Mouse (Mus musculus) MEL (cell line): ENCODE measurements around the gene U2af1l4.

ENCODE experiments used
- CHD1 ChIP-seq: IDR thresholded peaks from 2 replicates; pipeline ENCODE4 v1.6.1; 2012; ENCODE audit warnings: low read depth, mild to moderate bottlenecking, inconsistent platforms, low read length, improper control_type of control experiment
- CHD2 ChIP-seq: IDR thresholded peaks from 2 replicates; pipeline ENCODE4 v1.6.1; 2011; ENCODE audit warnings: low read length, improper control_type of control experiment
- CTCF ChIP-seq, 3 experiments: IDR thresholded peaks in 2 of 3; conservative IDR thresholded peaks in 1 of 3; 2 replicates each; pipeline ENCODE4 v1.5.1; 2011 to 2012; ENCODE audit warnings: low read length in 3 of 3, low read depth in 2 of 3, mild to moderate bottlenecking in 2 of 3, improper control_type of control experiment in 1 of 3, inconsistent platforms in 1 of 3, mixed read lengths in 1 of 3, moderate library complexity in 1 of 3; ENCODE audit not compliant: control insufficient read depth in 1 of 3, insufficient read depth in 1 of 3, poor library complexity in 1 of 3, severe bottlenecking in 1 of 3
- GATA1 ChIP-seq: IDR thresholded peaks from 2 replicates; pipeline ENCODE4 v1.6.1; 2011; ENCODE audit warnings: low read depth, low read length, improper control_type of control experiment
- KAT2A ChIP-seq: conservative IDR thresholded peaks from 2 replicates; pipeline ENCODE4 v1.6.1; 2012; ENCODE audit warnings: low read depth, low read length, improper control_type of control experiment, inconsistent platforms
- MAZ ChIP-seq: IDR thresholded peaks from 2 replicates; pipeline ENCODE4 v1.6.1; 2012; ENCODE audit warnings: low read depth, mild to moderate bottlenecking, inconsistent platforms, low read length, improper control_type of control experiment
- MEF2A ChIP-seq: IDR thresholded peaks from 2 replicates; pipeline ENCODE4 v1.6.1; 2014; ENCODE audit warnings: low read depth, mild to moderate bottlenecking, inconsistent platforms, low read length, improper control_type of control experiment; ENCODE audit not compliant: poor library complexity, insufficient replicate concordance, severe bottlenecking; ENCODE audit errors: extremely low read depth
- POLR2A ChIP-seq, 2 experiments: IDR thresholded peaks; 2 replicates each; pipeline ENCODE4 v1.6.1; 2011 to 2012; ENCODE audit warnings: low read length in 2 of 2, mild to moderate bottlenecking in 2 of 2, control low read depth in 1 of 2, improper control_type of control experiment in 1 of 2, low read depth in 1 of 2, moderate library complexity in 1 of 2; ENCODE audit not compliant: control insufficient read depth in 1 of 2, insufficient read depth in 1 of 2, poor library complexity in 1 of 2
- POLR2AphosphoS2 ChIP-seq: IDR thresholded peaks from 2 replicates; pipeline ENCODE4 v1.6.1; 2011; ENCODE audit warnings: low read length, improper control_type of control experiment
- USF1 ChIP-seq: IDR thresholded peaks from 2 replicates; pipeline ENCODE4 v1.6.1; 2014; ENCODE audit warnings: low read depth, mild to moderate bottlenecking, inconsistent platforms, low read length, improper control_type of control experiment, moderate library complexity
- ZC3H11A ChIP-seq: IDR thresholded peaks from 2 replicates; pipeline ENCODE4 v1.6.1; 2012; ENCODE audit warnings: low read depth, mild to moderate bottlenecking, inconsistent platforms, low read length, improper control_type of control experiment

- TF ChIP-seq CTCF (IDR thresholded peaks at IDR 0.05 in 2 of 3, conservative IDR thresholded peaks at IDR 0.05 in 1 of 3; ENCODE audit: control insufficient read depth in 1 of 3, insufficient read depth in 1 of 3, low read depth in 2 of 3, low read length in 3 of 3, poor library complexity in 1 of 3, severe bottlenecking in 1 of 3) (no peak), CHD1 (no peak), POLR2A (IDR thresholded peaks at IDR 0.05; ENCODE audit: control insufficient read depth in 1 of 2, insufficient read depth in 1 of 2, low read depth in 1 of 2, low read length in 2 of 2, poor library complexity in 1 of 2) (no peak), ZC3H11A (no peak), MEF2A (no peak), CHD2 (no peak), POLR2AphosphoS2 (no peak), GATA1 (no peak), MAZ (no peak), KAT2A (no peak), USF1 (no peak)
These were observed 4.3 kb upstream of the U2af1l4 start for GRCm38 (mm10) chr7:30558656-30559442.
